Mouse (Mus musculus) forebrain, embryonic 13.5 days (tissue): Measurements from ENCODE around the gene Mr1. TPM values are rescaled to one million over a fixed set of nuclear protein-coding genes. Genes with fewer than 3 reads are reported as not detected.

Experiments
- ATAC-seq: fragments of 200-750 bp; cut with Nextera tagmentation; 2 replicates; pipeline ENCODE4 v1.8.0; 2017
- H3K27ac ChIP-seq: fragments of 300-500 bp; sonication (generic); 2 replicates; pipeline ENCODE4 v1.5.1; 2015; ENCODE audit warnings: inconsistent platforms, mild to moderate bottlenecking, moderate library complexity
- H3K27me3 ChIP-seq: fragments of 300-500 bp; sonication (generic); 2 replicates; pipeline ENCODE4 v1.6.1; 2015; ENCODE audit warnings: mild to moderate bottlenecking, inconsistent platforms
- H3K36me3 ChIP-seq: fragments of 300-500 bp; sonication (generic); 2 replicates; pipeline ENCODE4 v1.6.1; 2015; ENCODE audit warnings: mild to moderate bottlenecking, inconsistent platforms; ENCODE audit not compliant: poor library complexity, severe bottlenecking
- H3K4me1 ChIP-seq: fragments of 300-500 bp; sonication (generic); 2 replicates; pipeline ENCODE4 v1.6.1; 2015; ENCODE audit warnings: inconsistent platforms
- H3K4me2 ChIP-seq: fragments of 300-500 bp; sonication (generic); 2 replicates; pipeline ENCODE4 v1.6.1; 2015; ENCODE audit warnings: inconsistent platforms, mild to moderate bottlenecking, moderate library complexity
- H3K4me3 ChIP-seq: fragments of 300-500 bp; sonication (generic); 2 replicates; pipeline ENCODE4 v1.5.1; 2015; ENCODE audit warnings: mild to moderate bottlenecking, inconsistent platforms
- H3K9ac ChIP-seq: fragments of 300-500 bp; sonication (generic); 2 replicates; pipeline ENCODE4 v1.6.1; 2015; ENCODE audit warnings: mild to moderate bottlenecking, inconsistent platforms
- H3K9me3 ChIP-seq: fragments of 300-500 bp; sonication (generic); replicated peaks from 2 replicates; pipeline ENCODE4 v1.6.1; 2016; ENCODE audit warnings: inconsistent platforms
- WGBS: fragments of 180-500 bp; shearing (Covaris S2); methylation state at CpG from one replicate; pipeline ENCODE4 v1.1.7; 2015; 5-methylcytosine and 5-hydroxymethylcytosine counted together
- polyA plus RNA-seq: library from polyadenylated mRNA; unstranded; fragments of >200 nt; fragmentation: Nextera tagmentation; extraction: Ambion mirVana; gene quantifications from 2 replicates; pipeline ENCODE4 v1.2.1, GENCODE M21; 2015

The Mr1 gene
- polyA plus RNA-seq, 1 experiment from 2014 or later, result 0.50 TPM

DNA sequence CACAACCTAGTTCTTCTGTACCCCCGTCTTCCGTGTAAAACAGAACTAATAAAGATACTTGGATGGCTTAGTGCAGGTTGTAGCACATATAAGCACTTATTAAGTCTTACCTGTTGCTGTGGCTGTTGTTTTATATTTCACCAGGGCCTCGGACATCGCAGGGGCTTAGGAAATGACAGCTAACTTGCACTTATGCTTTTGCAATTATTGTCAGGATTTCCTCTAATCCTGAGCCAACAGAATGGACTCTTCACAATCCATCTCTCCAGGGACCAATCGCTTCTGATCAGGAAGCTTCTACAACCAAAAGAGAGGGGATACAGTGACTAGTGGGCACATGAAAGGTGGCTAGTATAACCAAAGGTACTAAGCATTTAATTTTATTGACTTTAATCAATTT, 42.6 kb downstream of the Mr1 start:
- Histone ChIP-seq H3K4me1 (peaks cover 14% of the 10 kb centered on the region; the same call in 1 of the 2 replicates), H3K9me3 (no peaks in the 10 kb centered on the region), H3K27ac (no peak overlapping the region), H3K27me3 (peaks cover 4% of the 10 kb centered on the region; the same call in 1 of the 2 replicates), H3K9ac (no peak overlapping the region), H3K4me2 (no peak overlapping the region), H3K36me3 (no peaks in the 10 kb centered on the region), H3K4me3 (no peak overlapping the region)
- no peak for ATAC-seq
- 88% methylated on average over 5 of the region's 5 CpGs for WGBS

DNA sequence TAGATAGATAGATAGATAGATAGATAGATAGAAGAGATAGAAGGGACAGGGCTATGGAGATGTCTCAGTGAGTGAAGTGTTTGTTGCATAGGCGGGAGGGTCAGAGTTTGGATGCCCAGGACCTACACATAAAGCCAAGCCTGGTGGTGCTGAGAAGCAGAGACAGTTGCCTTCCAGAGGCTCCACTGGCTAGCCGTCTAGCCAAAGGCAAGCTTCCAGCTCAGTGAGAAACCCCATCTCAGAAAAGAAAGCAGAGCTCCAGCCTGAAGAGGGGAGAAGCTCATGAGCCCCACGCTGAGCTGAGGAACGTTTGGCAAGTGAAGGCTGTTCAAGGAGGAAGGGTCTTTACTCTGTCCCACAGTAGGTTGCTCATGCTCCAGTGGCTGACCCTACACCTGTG, 44.0 kb downstream of the Mr1 start:
- no peaks in the 10 kb centered on the region for H3K36me3 ChIP-seq
- WGBS, result 74% methylated on average over 4 of the region's 4 CpGs
- ATAC-seq, result no peak

DNA sequence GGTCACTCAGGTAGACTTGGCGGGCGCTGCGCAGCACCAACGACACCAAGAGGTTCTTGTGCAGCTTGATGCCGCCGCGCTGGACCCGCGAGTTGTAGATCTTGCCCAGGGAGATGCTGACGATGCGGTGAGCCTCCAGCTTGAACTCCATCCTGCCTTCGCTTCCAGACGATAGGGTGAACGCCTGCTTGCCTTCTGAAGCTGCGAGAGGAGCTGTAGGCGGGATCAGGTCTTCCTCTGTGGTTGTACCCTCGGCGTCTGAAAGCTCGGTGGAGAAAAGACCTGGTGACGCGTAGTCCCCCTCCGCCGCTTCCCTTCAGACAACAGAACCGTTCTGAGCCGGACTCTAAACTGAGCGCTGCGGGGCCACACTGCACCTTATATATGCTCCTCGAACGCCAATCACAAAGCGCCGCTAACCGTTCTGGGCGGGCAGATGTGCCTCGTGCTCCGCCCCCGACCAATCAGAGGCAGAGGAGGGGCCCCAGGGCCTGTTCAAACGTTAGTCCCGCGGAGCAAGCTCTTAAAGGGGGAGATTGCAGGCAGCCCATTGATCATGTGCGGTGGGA, 47.2 kb downstream of the Mr1 start, which contains the start of gene Ier5:
Gene Ier5, minus strand, starts transcription at position 357 of the 569 bp plus-strand sequence.
- Histone ChIP-seq H3K36me3 (peaks cover 6% of the 10 kb centered on the region; the same call in 1 of the 2 replicates), H3K9me3 (no peaks in the 10 kb centered on the region), H3K4me2 (peak within 1 kb of the TSS; percentile 69), H3K4me3 (peak within 1 kb of the TSS; percentile 98), H3K27ac (peak within 1 kb of the TSS; percentile 81), H3K27me3 (no peaks in the 10 kb centered on the region), H3K9ac (peak within 1 kb of the TSS; percentile 100), H3K4me1 (peaks cover 37% of the 10 kb centered on the region)
- under 1% methylated on average over 40 of the region's 40 CpGs for WGBS
- peak; percentile 99 for ATAC-seq

More for the DNA sequence above, 44.0 kb downstream of the Mr1 start:
- H3K27me3 ChIP-seq, result peaks cover 4% of the 10 kb centered on the region; the same call in 1 of the 2 replicates
- H3K4me3 ChIP-seq, result no peak overlapping the region
- no peak overlapping the region for H3K4me2 ChIP-seq
- H3K4me1 ChIP-seq, result peaks cover 5% of the 10 kb centered on the region
- H3K9ac ChIP-seq, result no peak overlapping the region
- H3K27ac ChIP-seq, result no peak overlapping the region
- H3K9me3 ChIP-seq, result no peaks in the 10 kb centered on the region

DNA sequence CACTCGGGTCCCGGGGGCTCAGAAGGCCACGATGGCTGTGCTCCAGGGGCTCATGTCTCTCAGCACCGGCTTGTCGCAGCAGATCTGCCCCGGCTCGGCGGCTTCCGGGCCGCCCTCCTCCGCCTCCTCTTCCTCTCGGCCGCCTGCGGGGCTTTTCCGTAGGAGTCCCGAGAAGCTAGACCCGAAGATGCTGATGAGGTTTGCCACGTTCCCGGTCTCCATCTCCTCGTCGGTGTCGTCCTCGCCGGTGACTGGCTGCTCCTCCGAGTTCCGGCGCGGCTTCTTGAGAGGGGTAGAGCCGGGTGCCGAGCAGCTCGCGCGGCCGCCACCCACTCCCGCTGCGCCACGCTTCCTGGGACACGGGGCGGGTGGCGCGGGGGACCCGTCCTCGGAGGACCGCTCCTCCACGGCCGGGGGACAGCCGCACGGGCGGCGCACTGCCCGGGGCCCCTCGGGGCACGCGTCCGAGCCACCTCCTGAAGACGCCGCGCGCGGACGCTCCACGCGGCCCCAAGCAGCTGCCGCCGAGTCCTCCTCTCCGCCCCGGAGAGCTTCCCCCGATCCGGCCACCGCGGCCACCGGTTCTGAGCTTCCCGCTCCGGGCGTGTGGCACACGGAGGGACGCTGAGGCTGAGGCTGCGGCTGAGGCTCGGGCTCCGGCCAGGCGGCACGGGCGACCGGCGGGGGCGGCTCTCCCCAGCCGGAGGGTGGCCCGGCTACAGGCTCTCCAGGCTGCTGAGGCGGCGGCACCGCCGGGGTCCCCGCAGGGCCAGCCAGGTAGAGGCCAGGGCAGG, 47.9 kb downstream of the Mr1 start:
- peak; percentile 52 for ATAC-seq
- WGBS, result 1% methylated on average over 69 of the region's 93 CpGs
- H3K36me3 ChIP-seq, result peaks cover 6% of the 10 kb centered on the region; the same call in 1 of the 2 replicates
- peaks cover 44% of the 10 kb centered on the region for H3K4me1 ChIP-seq
- H3K9me3 ChIP-seq, result no peaks in the 10 kb centered on the region
- no peaks in the 10 kb centered on the region for H3K27me3 ChIP-seq
- peak overlapping the region; percentile 98 for H3K4me3 ChIP-seq
- H3K9ac ChIP-seq, result peak overlapping the region; percentile 100
- peak overlapping the region; percentile 81 for H3K27ac ChIP-seq
- H3K4me2 ChIP-seq, result peak overlapping the region; percentile 69

DNA sequence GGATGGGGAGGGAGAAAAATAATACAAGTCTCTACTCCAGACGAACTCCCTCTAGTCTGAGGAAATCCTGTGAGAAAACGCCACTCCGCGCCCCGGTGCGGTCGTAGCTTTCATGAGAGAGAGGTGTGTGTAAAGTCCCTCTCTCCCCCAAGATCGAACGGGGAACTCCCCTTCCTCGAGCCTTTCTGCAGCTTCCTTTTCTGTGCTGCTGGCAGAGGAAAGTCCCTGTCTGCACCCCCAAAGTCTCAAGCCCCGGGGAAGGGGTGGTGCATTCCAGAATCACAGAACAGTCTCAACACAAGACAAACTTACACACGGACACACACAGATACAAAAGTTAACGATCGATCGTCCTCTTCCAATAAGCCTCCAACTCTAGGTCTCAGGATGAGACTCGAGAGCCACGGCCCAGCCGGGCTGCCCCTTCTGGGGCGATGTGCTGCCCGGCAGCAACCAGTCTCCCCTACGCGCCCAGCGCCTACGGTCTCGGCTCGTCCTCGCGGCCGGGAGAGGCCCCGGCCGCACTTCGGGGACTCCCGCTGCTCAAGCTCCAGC, 48.6 kb downstream of the Mr1 start:
- Histone ChIP-seq H3K4me2 (peak overlapping the region; percentile 69), H3K9me3 (no peaks in the 10 kb centered on the region), H3K9ac (peak overlapping the region; percentile 100), H3K4me3 (peak overlapping the region; percentile 98), H3K27me3 (no peaks in the 10 kb centered on the region), H3K27ac (peak overlapping the region; percentile 81), H3K4me1 (peaks cover 51% of the 10 kb centered on the region), H3K36me3 (peaks cover 6% of the 10 kb centered on the region; the same call in 1 of the 2 replicates)
- no peak for ATAC-seq
- WGBS, result under 1% methylated on average over 25 of the region's 33 CpGs

DNA sequence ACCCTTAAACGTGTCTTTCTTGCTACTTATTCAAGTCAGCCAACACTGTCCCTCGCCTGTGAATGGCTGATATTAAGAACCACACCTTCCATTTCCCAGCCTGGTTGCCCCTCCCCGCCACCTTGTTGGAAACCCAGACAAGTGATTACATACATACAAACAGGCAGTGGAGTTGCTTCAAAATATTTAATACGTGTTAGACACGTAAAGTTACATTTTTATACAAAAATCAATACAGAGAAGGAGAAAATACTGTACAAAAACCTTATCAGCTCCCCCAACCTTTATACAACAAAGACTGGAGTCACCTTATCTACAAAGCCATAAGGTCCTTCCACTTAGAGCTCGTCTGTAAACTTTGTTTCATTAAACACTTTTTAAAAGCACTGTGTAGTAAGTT, 49.3 kb downstream of the Mr1 start:
- Histone ChIP-seq H3K9ac (peak overlapping the region; percentile 100), H3K36me3 (peaks cover 6% of the 10 kb centered on the region; the same call in 1 of the 2 replicates), H3K4me2 (peak overlapping the region; percentile 69), H3K4me1 (peaks cover 57% of the 10 kb centered on the region), H3K27me3 (no peaks in the 10 kb centered on the region), H3K9me3 (no peaks in the 10 kb centered on the region), H3K27ac (0 out of 2 replicates have a peak overlapping the region, but pooled peaks have one; percentile 81), H3K4me3 (peak overlapping the region; percentile 98)
- 17% methylated on average over 6 of the region's 6 CpGs for WGBS
- ATAC-seq, result no peak

DNA sequence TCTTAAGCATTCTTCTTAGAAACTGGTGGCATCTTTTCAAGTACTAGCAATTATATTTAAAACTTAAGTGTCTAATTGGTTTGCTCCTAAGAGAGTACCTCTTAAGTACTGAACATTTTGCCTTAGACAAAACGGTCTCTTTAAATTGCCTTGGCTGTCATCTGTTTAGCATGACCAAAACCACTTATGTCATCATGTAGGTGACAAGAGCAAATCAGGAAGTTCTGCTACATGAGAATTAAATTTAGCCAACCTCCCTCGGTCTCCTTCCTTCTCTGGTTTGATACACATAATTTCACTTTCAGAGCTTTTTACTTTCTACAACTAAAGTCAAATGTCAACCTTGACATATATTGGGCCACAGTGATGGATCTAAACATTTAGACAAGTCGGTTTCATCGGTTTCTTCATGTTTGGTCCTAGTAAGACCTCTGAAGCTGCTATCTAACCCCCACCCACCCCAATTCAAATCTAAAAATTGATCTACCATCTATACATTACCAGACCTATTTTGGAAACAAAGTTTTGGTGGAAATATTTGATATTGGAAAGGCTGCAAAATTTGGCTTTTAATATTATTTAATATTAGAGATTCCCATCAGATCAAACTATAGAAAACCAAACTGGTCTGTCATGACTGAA, 49.9 kb downstream of the Mr1 start:
- Histone ChIP-seq H3K4me1 (peaks cover 64% of the 10 kb centered on the region), H3K9ac (peak overlapping the region; percentile 100)

DNA sequence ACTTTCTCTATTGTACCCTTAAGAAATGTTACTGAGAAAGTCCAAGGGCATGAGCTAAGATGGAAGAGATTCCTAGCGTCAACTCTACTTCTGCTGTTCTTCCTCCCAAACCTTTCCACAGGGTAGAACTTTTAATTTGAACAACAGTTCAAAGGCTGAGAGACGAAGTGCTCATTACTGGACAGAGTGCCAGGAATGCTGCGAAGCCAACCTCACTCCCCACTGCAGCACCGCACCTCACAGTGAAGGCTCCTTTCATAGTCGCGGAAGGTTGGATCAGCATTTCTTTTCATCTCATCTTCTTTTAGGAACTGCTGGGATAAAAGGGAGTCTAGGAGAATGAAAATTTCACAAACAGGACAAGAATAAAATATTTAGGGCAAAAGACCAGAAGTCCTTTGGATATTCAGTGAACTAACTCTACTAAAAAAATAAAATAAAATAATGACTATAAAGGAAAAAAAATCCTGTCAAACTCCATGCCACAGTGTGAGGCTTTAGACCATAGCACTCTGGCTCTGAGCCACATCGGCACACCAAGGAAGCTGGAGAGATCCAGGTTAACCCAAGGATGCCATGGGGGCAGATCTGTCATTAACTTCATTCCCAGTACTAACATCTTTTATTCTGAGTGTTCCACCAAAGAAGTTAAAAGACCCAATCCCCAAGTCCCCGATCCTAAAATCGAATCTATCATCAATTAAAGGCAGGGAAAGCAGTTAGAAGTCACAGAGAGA, 52.5 kb downstream of the Mr1 start:
- no peak for ATAC-seq
- WGBS, result 28% methylated on average over 9 of the region's 9 CpGs
- peak overlapping the region; percentile 78 for H3K27ac ChIP-seq

More for the DNA sequence above, 49.9 kb downstream of the Mr1 start:
- Histone ChIP-seq H3K4me3 (peak overlapping the region; percentile 98), H3K36me3 (peaks cover 6% of the 10 kb centered on the region; the same call in 1 of the 2 replicates), H3K4me2 (peak overlapping the region; percentile 69), H3K27me3 (no peaks in the 10 kb centered on the region), H3K9me3 (no peaks in the 10 kb centered on the region), H3K27ac (no peak overlapping the region)
- ATAC-seq, result no peak
- 80% methylated on average over 4 of the region's 4 CpGs for WGBS

DNA sequence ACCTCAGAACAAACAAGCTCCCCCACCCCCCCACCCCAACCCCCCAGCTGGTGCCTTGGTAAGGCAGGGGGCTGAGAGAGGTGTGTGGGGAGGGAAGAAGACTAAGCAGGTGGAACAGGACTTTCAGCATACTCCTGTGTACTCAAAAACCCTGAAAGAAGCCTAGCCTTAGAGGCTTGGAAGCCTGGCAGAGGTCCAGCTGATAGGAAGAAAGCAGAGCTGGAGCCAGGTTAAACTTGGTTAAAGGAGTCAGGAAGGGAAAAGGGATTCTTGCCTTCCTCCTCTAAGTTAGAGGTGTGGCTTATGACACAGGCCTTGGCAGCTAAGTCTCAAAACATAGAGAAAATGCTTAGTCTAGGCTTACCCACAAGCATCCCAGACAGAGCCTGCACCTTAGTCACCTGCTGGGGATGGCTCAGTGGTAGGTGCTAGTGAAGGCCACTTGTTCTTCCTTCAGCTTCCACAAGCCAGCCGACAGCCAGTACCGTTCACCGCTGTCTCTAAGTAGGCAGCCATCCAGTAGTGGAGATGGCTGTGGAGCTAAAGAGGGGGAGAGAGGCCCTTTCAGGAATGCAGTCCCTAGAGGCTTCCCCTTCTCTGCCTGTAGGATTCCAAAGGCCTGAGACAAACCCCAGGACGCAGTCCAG, 53.3 kb downstream of the Mr1 start:
- 12% methylated on average over 4 of the region's 4 CpGs for WGBS

More for the DNA sequence above, 52.5 kb downstream of the Mr1 start:
- peaks cover 67% of the 10 kb centered on the region for H3K4me1 ChIP-seq
- no peaks in the 10 kb centered on the region for H3K9me3 ChIP-seq
- peaks cover 6% of the 10 kb centered on the region; the same call in 1 of the 2 replicates for H3K36me3 ChIP-seq
- H3K4me3 ChIP-seq, result no peak overlapping the region
- H3K27me3 ChIP-seq, result no peaks in the 10 kb centered on the region
- no peak overlapping the region for H3K9ac ChIP-seq
- H3K4me2 ChIP-seq, result peak overlapping the region; percentile 4; the same call in 1 of the 2 replicates

DNA sequence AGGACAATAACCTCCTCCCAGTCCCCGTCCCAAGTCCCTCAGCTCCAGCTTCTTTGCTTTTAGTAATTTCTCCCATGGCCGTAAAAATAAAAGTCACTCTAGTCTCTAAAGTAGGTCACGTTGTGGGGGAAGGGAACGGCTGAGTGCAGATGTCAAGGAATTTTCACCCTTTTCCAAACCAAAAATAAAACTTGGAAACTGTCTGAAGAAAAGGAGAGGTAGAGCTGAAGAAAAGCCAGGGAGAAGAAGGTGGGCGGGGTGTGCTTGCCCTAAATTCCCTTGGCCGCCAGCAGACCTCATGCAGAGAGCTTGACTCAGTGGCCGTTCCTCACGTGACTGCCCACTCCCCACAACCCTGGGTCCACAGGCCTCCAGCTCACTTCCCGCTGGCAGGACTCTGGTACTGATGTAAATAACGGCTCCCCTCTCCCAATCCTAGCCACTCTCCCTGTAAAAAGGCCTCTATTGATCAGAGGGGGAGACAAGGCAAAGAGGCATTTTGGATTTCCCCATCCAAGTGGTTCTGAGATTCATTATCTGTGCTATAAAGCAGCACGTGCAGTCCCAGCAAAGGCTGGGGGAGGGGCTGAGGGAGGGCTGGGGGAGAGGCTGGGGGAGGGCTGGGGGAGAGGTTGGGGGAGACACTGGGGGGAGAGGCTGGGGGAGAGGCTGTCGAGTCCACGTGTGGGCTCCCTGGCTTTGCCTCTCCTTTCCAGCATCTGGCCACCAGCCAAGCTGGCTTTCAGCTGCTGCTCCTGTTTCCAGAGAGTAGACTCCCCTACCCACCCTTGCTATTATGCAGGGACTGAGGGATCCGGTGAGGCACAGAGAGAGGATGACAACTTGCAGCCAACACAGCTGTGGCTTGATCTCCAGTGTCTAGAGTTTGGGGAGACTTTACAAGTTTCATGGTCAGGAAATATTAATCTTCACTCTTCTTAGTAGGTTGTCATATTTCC, 54.5 kb downstream of the Mr1 start:
- Histone ChIP-seq H3K4me3 (no peak overlapping the region), H3K27me3 (no peaks in the 10 kb centered on the region), H3K4me2 (peak overlapping the region; percentile 29), H3K9me3 (no peaks in the 10 kb centered on the region), H3K36me3 (peaks cover 6% of the 10 kb centered on the region; the same call in 1 of the 2 replicates), H3K27ac (peak overlapping the region; percentile 78), H3K9ac (peak overlapping the region; percentile 5), H3K4me1 (peaks cover 66% of the 10 kb centered on the region)
- peak; percentile 87 for ATAC-seq
- WGBS, result 17% methylated on average over 14 of the region's 14 CpGs

More for the DNA sequence above, 53.3 kb downstream of the Mr1 start:
- peak; percentile 9; the same call in 1 of the 2 replicates for ATAC-seq
- H3K27ac ChIP-seq, result peak overlapping the region; percentile 78
- H3K9ac ChIP-seq, result peak overlapping the region; percentile 43; the same call in 1 of the 2 replicates
- peaks cover 6% of the 10 kb centered on the region; the same call in 1 of the 2 replicates for H3K36me3 ChIP-seq
- peaks cover 67% of the 10 kb centered on the region for H3K4me1 ChIP-seq
- no peaks in the 10 kb centered on the region for H3K27me3 ChIP-seq
- no peak overlapping the region for H3K4me3 ChIP-seq
- no peaks in the 10 kb centered on the region for H3K9me3 ChIP-seq
- H3K4me2 ChIP-seq, result peak overlapping the region; percentile 4; the same call in 1 of the 2 replicates
